Mouse (Mus musculus) G1E (cell line): ENCODE data around the gene Srpk1.

ENCODE experiments used
- CTCF ChIP-seq: IDR thresholded peaks from 2 replicates; pipeline ENCODE4 v1.5.1; 2012; ENCODE audit warnings: low read depth, low read length, inconsistent platforms, mixed read lengths
- TAL1 ChIP-seq: conservative IDR thresholded peaks from 2 replicates; pipeline ENCODE4 v1.6.1; 2012; ENCODE audit warnings: low read depth, low read length, inconsistent platforms, mixed read lengths

DNA sequence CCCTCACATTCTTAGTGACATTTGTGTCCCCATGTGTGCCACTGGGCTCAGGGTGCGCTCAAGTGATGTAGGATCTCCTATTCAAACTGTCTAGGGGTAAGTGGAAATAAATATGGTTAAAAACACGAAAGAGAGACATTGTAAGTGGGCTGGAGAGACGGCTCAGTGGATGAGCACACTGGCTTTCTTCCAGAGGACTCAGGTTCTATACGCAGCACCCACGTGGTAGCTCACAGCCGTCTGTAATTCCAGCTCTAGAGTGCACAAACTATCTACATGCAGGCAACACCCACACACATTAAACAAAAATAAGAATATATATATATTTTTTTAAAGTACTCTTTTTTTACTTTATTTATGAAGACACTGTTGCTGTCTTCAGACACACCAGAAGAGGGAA lies 49.6 kb downstream of the Srpk1 start:
- TF ChIP-seq CTCF = no peak
- TF ChIP-seq TAL1 = no peak
